Mouse (Mus musculus): ENCODE measurements at regions not wholly inside any gene's neighbourhood (a gene's known extent, or its start where the extent isn't known, plus 50 kb on each side); places are given as distances from the start of the nearest gene placed in this dataset.

GRCm38 (mm10) chr3:4796041-4796908 lies 954.3 kb upstream of the Gm8797 start:
- H3K9me3 ChIP-seq (ENCODE audit: low read length) = no peaks in the 10 kb centered on the region
- peak overlapping the region; percentile 45 for H3K4me2 ChIP-seq (ENCODE audit: low read depth)
- H3K27ac ChIP-seq (ENCODE audit: low read depth, low read length) = peak overlapping the region; percentile 64; the same call in 1 of the 2 replicates
- peak overlapping the region; percentile 56; the same call in 1 of the 2 replicates for H3K9ac ChIP-seq
- 9% methylated on average over 6 of the region's 6 CpGs for WGBS
- peak; percentile 46 for DNase-seq
- peak overlapping the region; percentile 42 for H3K4me3 ChIP-seq (ENCODE audit: low read depth, low read length)
- no peaks in the 10 kb centered on the region for H3K27me3 ChIP-seq (ENCODE audit: insufficient read depth, low read length)
- ATAC-seq = peak; percentile 44
- no peak for TF ChIP-seq CTCF (IDR thresholded peaks at IDR 0.05; ENCODE audit: low read depth)
- no peaks in the 10 kb centered on the region for H3K36me3 ChIP-seq (ENCODE audit: insufficient read depth)
- H3K4me1 ChIP-seq (ENCODE audit: insufficient read depth) = peaks cover 9% of the 10 kb centered on the region; the same call in 1 of the 2 replicates

- Histone ChIP-seq H3K36me3 (ENCODE audit: insufficient read depth) (no peaks in the 10 kb centered on the region), H3K27ac (ENCODE audit: low read depth, low read length) (peak overlapping the region; percentile 64), H3K4me2 (ENCODE audit: low read depth) (peak overlapping the region; percentile 45), H3K4me1 (ENCODE audit: insufficient read depth) (peaks cover 9% of the 10 kb centered on the region; the same call in 1 of the 2 replicates), H3K9me3 (ENCODE audit: low read length) (no peaks in the 10 kb centered on the region), H3K27me3 (ENCODE audit: insufficient read depth, low read length) (no peaks in the 10 kb centered on the region), H3K4me3 (ENCODE audit: low read depth, low read length) (peak overlapping the region; percentile 42), H3K9ac (peak overlapping the region; percentile 56)
- DNase-seq (peak; percentile 89), ATAC-seq (peak; percentile 80)
- TF ChIP-seq CTCF (IDR thresholded peaks at IDR 0.05; ENCODE audit: low read depth) = peak; percentile 19; the same call in 1 of the 2 replicates
- WGBS = 8% methylated on average over 8 of the region's 8 CpGs
These were observed 953.6 kb upstream of the Gm8797 start for GRCm38 (mm10) chr3:4796909-4797566.

GRCm38 (mm10) chr3:4797567-4797940 lies 953.1 kb upstream of the Gm8797 start:
- no peak for TF ChIP-seq CTCF (IDR thresholded peaks at IDR 0.05; ENCODE audit: low read depth)
- ATAC-seq (no peak), DNase-seq (no peak)
- Histone ChIP-seq H3K9ac (peak overlapping the region; percentile 56), H3K27me3 (ENCODE audit: insufficient read depth, low read length) (no peaks in the 10 kb centered on the region), H3K4me1 (ENCODE audit: insufficient read depth) (peaks cover 9% of the 10 kb centered on the region; the same call in 1 of the 2 replicates), H3K36me3 (ENCODE audit: insufficient read depth) (no peaks in the 10 kb centered on the region), H3K4me3 (ENCODE audit: low read depth, low read length) (peak overlapping the region; percentile 42), H3K9me3 (ENCODE audit: low read length) (no peaks in the 10 kb centered on the region), H3K27ac (ENCODE audit: low read depth, low read length) (peak overlapping the region; percentile 64), H3K4me2 (ENCODE audit: low read depth) (peak overlapping the region; percentile 45)
- WGBS = 7% methylated on average over 6 of the region's 6 CpGs

GRCm38 (mm10) chr3:4798366-4798765 lies 952.2 kb upstream of the Gm8797 start:
- H3K9me3 ChIP-seq (ENCODE audit: low read length) = no peaks in the 10 kb centered on the region
- H3K4me2 ChIP-seq (ENCODE audit: low read depth) = peak overlapping the region; percentile 38
- ATAC-seq (peak; percentile 6; the same call in 1 of the 2 replicates), DNase-seq (peak; percentile 44)
- no peaks in the 10 kb centered on the region for H3K36me3 ChIP-seq (ENCODE audit: insufficient read depth)
- H3K9ac ChIP-seq = peak overlapping the region; percentile 56
- WGBS = 18% methylated on average over 3 of the region's 3 CpGs
- no peak overlapping the region for H3K27ac ChIP-seq (ENCODE audit: low read depth, low read length)
- peaks cover 9% of the 10 kb centered on the region; the same call in 1 of the 2 replicates for H3K4me1 ChIP-seq (ENCODE audit: insufficient read depth)
- H3K4me3 ChIP-seq (ENCODE audit: low read depth, low read length) = peak overlapping the region; percentile 42
- no peak for TF ChIP-seq CTCF (IDR thresholded peaks at IDR 0.05; ENCODE audit: low read depth)
- no peaks in the 10 kb centered on the region for H3K27me3 ChIP-seq (ENCODE audit: insufficient read depth, low read length)

- no peaks in the 10 kb centered on the region for H3K4me1 ChIP-seq (ENCODE audit: insufficient read depth)
- peak; percentile 60 for DNase-seq
- ATAC-seq = peak; percentile 76; the same call in 1 of the 2 replicates
These were observed 916.1 kb upstream of the Gm8797 start for GRCm38 (mm10) chr3:4834459-4834858.

GRCm38 (mm10) chr3:4835645-4836044 lies 915.0 kb upstream of the Gm8797 start:
- ATAC-seq = no peak
- no peak for TF ChIP-seq CTCF (IDR thresholded peaks at IDR 0.05; ENCODE audit: low read depth)
- Histone ChIP-seq H3K4me3 (ENCODE audit: low read depth, low read length) (no peak overlapping the region), H3K9me3 (ENCODE audit: low read length) (no peaks in the 10 kb centered on the region), H3K9ac (no peak overlapping the region), H3K36me3 (ENCODE audit: insufficient read depth) (no peaks in the 10 kb centered on the region), H3K27ac (ENCODE audit: low read depth, low read length) (no peak overlapping the region), H3K4me2 (ENCODE audit: low read depth) (no peak overlapping the region), H3K27me3 (ENCODE audit: insufficient read depth, low read length) (no peaks in the 10 kb centered on the region), H3K4me1 (ENCODE audit: insufficient read depth) (no peaks in the 10 kb centered on the region)
- DNase-seq = no peak
- 95% methylated on average over 1 of the region's 1 CpGs for WGBS

More at GRCm38 (mm10) chr3:4834459-4834858, 916.1 kb upstream of the Gm8797 start:
- 55% methylated on average over 1 of the region's 1 CpGs for WGBS
- TF ChIP-seq CTCF (IDR thresholded peaks at IDR 0.05; ENCODE audit: low read depth) = no peak
- H3K36me3 ChIP-seq (ENCODE audit: insufficient read depth) = no peaks in the 10 kb centered on the region
- no peak overlapping the region for H3K4me2 ChIP-seq (ENCODE audit: low read depth)
- no peaks in the 10 kb centered on the region for H3K27me3 ChIP-seq (ENCODE audit: insufficient read depth, low read length)
- H3K4me3 ChIP-seq (ENCODE audit: low read depth, low read length) = no peak overlapping the region
- H3K27ac ChIP-seq (ENCODE audit: low read depth, low read length) = no peak overlapping the region
- H3K9ac ChIP-seq = no peak overlapping the region
- no peaks in the 10 kb centered on the region for H3K9me3 ChIP-seq (ENCODE audit: low read length)

- no peak for DNase-seq
- Histone ChIP-seq H3K36me3 (ENCODE audit: insufficient read depth) (no peaks in the 10 kb centered on the region), H3K9me3 (ENCODE audit: low read length) (no peaks in the 10 kb centered on the region), H3K27ac (ENCODE audit: low read depth, low read length) (no peak overlapping the region), H3K4me2 (ENCODE audit: low read depth) (no peak overlapping the region), H3K9ac (no peak overlapping the region), H3K27me3 (ENCODE audit: insufficient read depth, low read length) (no peaks in the 10 kb centered on the region), H3K4me3 (ENCODE audit: low read depth, low read length) (no peak overlapping the region), H3K4me1 (ENCODE audit: insufficient read depth) (no peaks in the 10 kb centered on the region)
- TF ChIP-seq CTCF (IDR thresholded peaks at IDR 0.05; ENCODE audit: low read depth) = no peak
- no peak for ATAC-seq
- 38% methylated on average over 1 of the region's 1 CpGs for WGBS
These were observed 913.7 kb upstream of the Gm8797 start for GRCm38 (mm10) chr3:4836888-4837287.
